Mouse (Mus musculus) megakaryocyte-erythroid progenitor cell, adult 5-6 weeks (primary cell): ENCODE data around the gene Socs3. TPM values are rescaled to one million over a fixed set of nuclear protein-coding genes. Genes with fewer than 3 reads are reported as not detected.
A peak's percentile ranks its signal among the peaks of the same experiment; 100 is the strongest.

Experiments used
- ATAC-seq: replicated peaks from 2 replicates; pipeline ENCODE4 v1.8.0; 2016; ENCODE audit warnings: mild to moderate bottlenecking, inconsistent platforms; ENCODE audit not compliant: severe bottlenecking, poor library complexity, low FRiP score, low TSS enrichment
- total RNA-seq, 2 experiments: library from RNA; stranded (forward) in 1 of 2; stranded (reverse) in 1 of 2; fragments of 200-1000, 215-1000 nt in 1 of 2; fragments of >200 nt in 1 of 2; fragmentation: Nextera tagmentation in 1 of 2; gene quantifications; 2 replicates each; pipeline ENCODE4 v1.2.3; 2014 to 2017

Gene Socs3
- total RNA-seq, 2 experiments from 2014 or later, result 2.0 TPM; not detected in 1

GRCm38 (mm10) chr11:117936202-117936601 lies 33.6 kb downstream of the Socs3 start:
- ATAC-seq, result no peak

- ATAC-seq, result no peak
Measured at GRCm38 (mm10) chr11:117935616-117936015, 34.2 kb downstream of the Socs3 start.

GRCm38 (mm10) chr11:117934576-117935368 lies 35.1 kb downstream of the Socs3 start:
- ATAC-seq, result no peak

- ATAC-seq, result no peak
Measured at GRCm38 (mm10) chr11:117934168-117934567, 35.7 kb downstream of the Socs3 start.

GRCm38 (mm10) chr11:117932195-117932594 lies 37.7 kb downstream of the Socs3 start:
- no peak for ATAC-seq

GRCm38 (mm10) chr11:117931576-117931975 lies 38.3 kb downstream of the Socs3 start:
- no peak for ATAC-seq

GRCm38 (mm10) chr11:117930781-117931338 lies 39.0 kb downstream of the Socs3 start:
- ATAC-seq, result 0 out of 2 replicates have a peak, but pooled peaks have one; percentile 15

- ATAC-seq, result no peak
Measured at GRCm38 (mm10) chr11:117925541-117925940, 44.3 kb downstream of the Socs3 start.

GRCm38 (mm10) chr11:117924466-117924865 lies 45.4 kb downstream of the Socs3 start:
- ATAC-seq, result no peak

GRCm38 (mm10) chr11:117923279-117923678 lies 46.6 kb downstream of the Socs3 start:
- no peak for ATAC-seq

- ATAC-seq, result no peak
Measured at GRCm38 (mm10) chr11:117919211-117919610, 50.6 kb downstream of the Socs3 start.

GRCm38 (mm10) chr11:117918541-117918940 lies 51.3 kb downstream of the Socs3 start:
- no peak for ATAC-seq

Other genes starting within 250 kb of the Socs3 start
- gene Tmc8, start 188.0 kb downstream of the Socs3 start, total RNA-seq (2014; fragmentation: Nextera tagmentation), result 16.2 and 38.2 TPM in 2 replicates
- gene Tmc8, start 188.0 kb downstream of the Socs3 start, total RNA-seq (2017), result 7.3 and 11.3 TPM in 2 replicates
- 101 and 172 TPM in 2 replicates for gene Tmc6, start 187.8 kb downstream of the Socs3 start, total RNA-seq (2014; fragmentation: Nextera tagmentation)
- gene Tmc6, start 187.8 kb downstream of the Socs3 start, total RNA-seq (2017), result 13.6 and 39.7 TPM in 2 replicates
- 5.8 and 6.8 TPM in 2 replicates for gene 6030468B19Rik, start 172.4 kb downstream of the Socs3 start, total RNA-seq (2014; fragmentation: Nextera tagmentation)
- 1.8 and 4.2 TPM in 2 replicates for gene 6030468B19Rik, start 172.4 kb downstream of the Socs3 start, total RNA-seq (2017)
- gene Gm20708, start 160.4 kb downstream of the Socs3 start, total RNA-seq (2014; fragmentation: Nextera tagmentation), result 0.45 and 7.0 TPM in 2 replicates
- gene Gm20708, start 160.4 kb downstream of the Socs3 start, total RNA-seq (2017), result 3.5 TPM in 1 of 2 replicates, not detected in the other
- 166 and 173 TPM in 2 replicates for gene Syngr2, start 160.4 kb downstream of the Socs3 start, total RNA-seq (2014; fragmentation: Nextera tagmentation)
- gene Syngr2, start 160.4 kb downstream of the Socs3 start, total RNA-seq (2017), result 83.2 and 116 TPM in 2 replicates
- 7.2 and 9.4 TPM in 2 replicates for gene Afmid, start 144.1 kb downstream of the Socs3 start, total RNA-seq (2014; fragmentation: Nextera tagmentation)
- gene Afmid, start 144.1 kb downstream of the Socs3 start, total RNA-seq (2017), result 0.70 and 1.0 TPM in 2 replicates
- 191 and 266 TPM in 2 replicates for gene Tk1, start 144.0 kb downstream of the Socs3 start, total RNA-seq (2014; fragmentation: Nextera tagmentation)
- gene Tk1, start 144.0 kb downstream of the Socs3 start, total RNA-seq (2017), result 46.7 and 52.5 TPM in 2 replicates
- 164 and 220 TPM in 2 replicates for gene Birc5, start 120.8 kb downstream of the Socs3 start, total RNA-seq (2014; fragmentation: Nextera tagmentation)
- gene Birc5, start 120.8 kb downstream of the Socs3 start, total RNA-seq (2017), result 144 and 182 TPM in 2 replicates
- gene Tmem235, start 109.3 kb downstream of the Socs3 start, total RNA-seq (2014; fragmentation: Nextera tagmentation), result not detected in 2 replicates
- gene Tmem235, start 109.3 kb downstream of the Socs3 start, total RNA-seq (2017), result not detected in 2 replicates
- 1.8 and 4.9 TPM in 2 replicates for gene Tha1, start 96.6 kb downstream of the Socs3 start, total RNA-seq (2014; fragmentation: Nextera tagmentation)
- 2.8 and 3.8 TPM in 2 replicates for gene Tha1, start 96.6 kb downstream of the Socs3 start, total RNA-seq (2017)
- 20.5 and 27.5 TPM in 2 replicates for gene Pgs1, start 16.2 kb upstream of the Socs3 start, total RNA-seq (2014; fragmentation: Nextera tagmentation)
- 5.6 and 6.4 TPM in 2 replicates for gene Pgs1, start 16.2 kb upstream of the Socs3 start, total RNA-seq (2017)
- 0.05 and 1.2 TPM in 2 replicates for gene Dnah17, start 160.6 kb upstream of the Socs3 start, total RNA-seq (2014; fragmentation: Nextera tagmentation)
- gene Dnah17, start 160.6 kb upstream of the Socs3 start, total RNA-seq (2017), result 0.04 TPM in 1 of 2 replicates, not detected in the other